Mouse (Mus musculus) myocyte (in vitro differentiated cells): Measurements from ENCODE around the gene Vwa8.

Experiments
- CEBPB ChIP-seq: IDR thresholded peaks from 2 replicates; pipeline ENCODE4 v1.6.1; 2011; ENCODE audit warnings: mild to moderate bottlenecking, moderate library complexity; ENCODE audit not compliant: poor library complexity, insufficient read depth, severe bottlenecking
- POLR2A ChIP-seq: IDR thresholded peaks from one replicate; pipeline ENCODE4 v1.6.1; 2011; ENCODE audit warnings: low read depth, mild to moderate bottlenecking, control low read depth, moderate library complexity; ENCODE audit not compliant: insufficient read length
- REST ChIP-seq: IDR thresholded peaks from one replicate; pipeline ENCODE4 v1.6.1; 2011; ENCODE audit warnings: mild to moderate bottlenecking, control low read depth, moderate library complexity; ENCODE audit not compliant: insufficient read depth, insufficient read length

GRCm38 (mm10) chr14:79137100-79137499 lies 288.2 kb downstream of the Vwa8 start:
- no peak for TF ChIP-seq CEBPB
- no peak for TF ChIP-seq REST
- no peak for TF ChIP-seq POLR2A
